ENCODE assay signal across 8 mouse cellular contexts in genomic region chr5:106695681-106696395, GRCm38 (mm10). TPM values are rescaled to one million over a fixed set of nuclear protein-coding genes. Genes with fewer than 3 reads are reported as not detected.
A peak's percentile ranks its signal among the peaks of the same experiment; 100 is the strongest.
DNase-seq lines count a peak whose midpoint lies in the region; ATAC-seq and TF ChIP-seq lines count a peak whose summit lies in the region.

No protein-coding gene starts in this region.

- H3K27ac ChIP-seq in heart, postnatal 0 days (ENCODE audit: low read depth): peak overlapping the region; percentile 96

- ATAC-seq in heart, postnatal 0 days (ENCODE audit: insufficient read depth, low read depth): peak; percentile 74

- H3K27me3 ChIP-seq in erythroblast, embryonic 14.5 days (ENCODE audit: control insufficient read depth): no peaks in the 10 kb centered on the region
- H3K27me3 ChIP-seq in heart, postnatal 0 days (ENCODE audit: control insufficient read depth, insufficient read depth, low read length): no peaks in the 10 kb centered on the region

- peak overlapping the region; percentile 95 for H3K9ac ChIP-seq in heart, postnatal 0 days (replicated peaks; ENCODE audit: low read depth, low read length)

- under 1% methylated on average over 60 of the region's 63 CpGs for WGBS in heart, postnatal 0 days

- peak overlapping the region; percentile 85 for H3K4me2 ChIP-seq in heart, postnatal 0 days (ENCODE audit: low read depth, low read length)

- 0 out of 2 replicates have a peak, but pooled peaks have one; percentile 6 for TF ChIP-seq EP300 in heart, postnatal 0 days (IDR thresholded peaks at IDR 0.05; ENCODE audit: low read depth)

- H3K4me3 ChIP-seq in erythroblast, embryonic 14.5 days (replicated peaks): peak overlapping the region; percentile 90
- peak overlapping the region; percentile 81 for H3K4me3 ChIP-seq in heart, postnatal 0 days (ENCODE audit: low read depth, low read length)

- no peaks in the 10 kb centered on the region for H3K9me3 ChIP-seq in erythroblast, embryonic 14.5 days (ENCODE audit: control insufficient read depth, low read length)
- H3K9me3 ChIP-seq in heart, postnatal 0 days (replicated peaks; ENCODE audit: control insufficient read depth, low read length): no peaks in the 10 kb centered on the region

- peaks cover 39% of the 10 kb centered on the region for H3K36me3 ChIP-seq in erythroblast, embryonic 14.5 days (ENCODE audit: control insufficient read depth)
- H3K36me3 ChIP-seq in heart, postnatal 0 days (replicated peaks; ENCODE audit: control insufficient read depth, insufficient read depth, low read length): no peaks in the 10 kb centered on the region; the same call in 1 of the 2 replicates

- DNase-seq in CD4-positive, CD25-positive, alpha-beta regulatory T cell, adult 2 months (ENCODE audit: low read depth, low spot score): peak; percentile 80
- DNase-seq in adrenal gland, adult (ENCODE audit: inconsistent age in 2 of 2, low spot score in 1 of 2): peak; percentile 80 to 94
- peak; percentile 62 for DNase-seq in heart, postnatal 0 days (ENCODE audit: low spot score)
- DNase-seq in layer of hippocampus, adult 9-11 months: peak; percentile 71
- peak; percentile 73 for DNase-seq in lung, postnatal 36 days
- DNase-seq in retina, postnatal 1 day: peak; percentile 88
- DNase-seq in urinary bladder, postnatal 4 days (ENCODE audit: low spot score in 2 of 2): peak; percentile 76 to 77

- peaks cover 54% of the 10 kb centered on the region for H3K4me1 ChIP-seq in erythroblast, embryonic 14.5 days (ENCODE audit: control insufficient read depth)
- H3K4me1 ChIP-seq in heart, postnatal 0 days (ENCODE audit: control insufficient read depth, insufficient read depth): peaks cover 21% of the 10 kb centered on the region

- TF ChIP-seq CTCF in heart, postnatal 0 days (IDR thresholded peaks at IDR 0.05; ENCODE audit: low read depth): no peak

RNA-seq across cellular contexts. Expression of gene Zfp644, which starts 1.2 kb away (rescaled TPM):
- 4.2 and 7.4 TPM in 2 replicates for polyA plus RNA-seq in erythroblast, embryonic 14.5 days (2012)
- total RNA-seq in heart, postnatal 0 days (2014; rRNA removed; ENCODE audit: low replicate concordance): 78.1 and 91.2 TPM in 2 replicates
- polyA plus RNA-seq in heart, postnatal 0 days (2015; fragmentation: Nextera tagmentation; extraction: Ambion mirVana): 41.6 and 45.7 TPM in 2 replicates

Comparison
In these comparisons a context has a peak if more than half of its experiments do, and no peak if none do; other contexts are left out.
1. Peak in every context shown above with its lines: DNase-seq, ATAC-seq, H3K4me3 ChIP-seq and H3K27ac ChIP-seq.